Mouse (Mus musculus) brown adipose tissue, adult 24 weeks (tissue): ENCODE results near the gene L1td1. TPM values are rescaled to one million over a fixed set of nuclear protein-coding genes. Genes with fewer than 3 reads are reported as not detected.

Source experiments
- H3K27ac ChIP-seq: fragments of 200-500 bp; replicated peaks from 2 replicates; pipeline ENCODE4 v1.5.1; 2012; ENCODE audit warnings: low read depth, mild to moderate bottlenecking, low read length
- H3K4me1 ChIP-seq: fragments of 200-500 bp; 2 replicates; pipeline ENCODE4 v1.6.1; 2012; ENCODE audit warnings: low read length, mixed read lengths; ENCODE audit not compliant: control insufficient read depth, insufficient read depth, insufficient read length
- H3K4me3 ChIP-seq: fragments of 200-500 bp; 2 replicates; pipeline ENCODE4 v1.5.1; 2012; ENCODE audit warnings: low read depth, mild to moderate bottlenecking, low read length, moderate library complexity; ENCODE audit not compliant: insufficient read depth
- polyA plus RNA-seq: library from polyadenylated mRNA; stranded (reverse); fragments of >200 nt; gene quantifications from 2 replicates; pipeline ENCODE4 v1.2.4, GENCODE M21; 2012; ENCODE audit not compliant: missing spikeins, insufficient read depth, insufficient read length

Gene L1td1
- polyA plus RNA-seq, 1 experiment, result not detected

DNA sequence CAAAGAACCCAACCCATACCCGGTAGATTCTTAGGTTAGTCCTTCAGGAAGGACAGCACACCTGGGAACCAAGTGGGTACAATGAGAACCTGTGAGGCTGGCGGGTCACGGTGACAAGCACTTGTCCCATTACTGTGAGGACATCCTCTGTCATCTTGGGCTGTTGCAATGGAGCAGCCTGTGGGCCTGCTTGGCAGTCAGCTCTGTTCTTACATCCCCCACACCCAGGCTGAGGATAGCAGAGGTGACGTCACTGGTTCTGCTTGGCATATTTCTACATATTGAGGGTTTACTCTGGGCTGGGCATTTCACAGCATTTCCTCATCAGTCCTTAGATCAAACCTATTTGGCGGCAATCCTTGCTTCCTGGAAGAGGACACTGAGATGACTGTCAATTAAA, 47.3 kb downstream of the L1td1 start:
- no peak overlapping the region for H3K4me3 ChIP-seq
- no peak overlapping the region for H3K27ac ChIP-seq
- no peaks in the 10 kb centered on the region for H3K4me1 ChIP-seq

GRCm38 (mm10) chr4:98776721-98777427, 50.3 kb downstream of the L1td1 start:
- H3K4me1 ChIP-seq, result no peaks in the 10 kb centered on the region
- H3K4me3 ChIP-seq, result no peak overlapping the region
- H3K27ac ChIP-seq, result no peak overlapping the region

- Histone ChIP-seq H3K4me1 (no peaks in the 10 kb centered on the region), H3K27ac (no peak overlapping the region), H3K4me3 (no peak overlapping the region)
These were observed 50.9 kb downstream of the L1td1 start for GRCm38 (mm10) chr4:98777464-98777863.

DNA sequence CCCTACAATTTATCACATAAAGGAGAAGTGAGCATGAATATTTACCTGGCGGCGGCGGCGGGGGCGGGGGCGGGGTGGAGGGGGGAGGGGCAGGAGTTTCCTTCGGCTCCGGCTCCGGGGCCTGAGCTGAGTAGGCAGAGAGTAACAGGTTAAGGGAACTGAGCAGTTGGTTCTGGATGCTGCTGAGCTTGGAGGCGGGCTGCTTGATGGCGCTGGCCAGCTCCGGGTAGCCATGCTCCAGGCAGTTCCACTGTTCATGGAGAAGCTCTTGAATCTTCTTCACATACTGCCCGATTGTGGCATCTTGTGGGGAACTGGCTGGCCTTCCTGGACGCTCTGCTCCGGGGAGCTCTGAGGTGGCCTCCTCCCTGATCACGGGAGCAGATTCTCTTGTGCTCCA, 51.7 kb downstream of the L1td1 start:
- Histone ChIP-seq H3K27ac (no peak overlapping the region), H3K4me3 (no peak overlapping the region), H3K4me1 (no peaks in the 10 kb centered on the region)

- Histone ChIP-seq H3K4me1 (peaks cover 5% of the 10 kb centered on the region; the same call in 1 of the 2 replicates), H3K27ac (no peak overlapping the region), H3K4me3 (no peak overlapping the region)
These were observed 59.3 kb downstream of the L1td1 start for GRCm38 (mm10) chr4:98785851-98786250.

- H3K4me3 ChIP-seq, result no peak overlapping the region
- H3K27ac ChIP-seq, result no peak overlapping the region
- H3K4me1 ChIP-seq, result peaks cover 5% of the 10 kb centered on the region; the same call in 1 of the 2 replicates
These were observed 59.7 kb downstream of the L1td1 start for GRCm38 (mm10) chr4:98786281-98786680.

Other genes starting within 250 kb of the L1td1 start
- gene Kank4, start 90.8 kb downstream of the L1td1 start, polyA plus RNA-seq, result 0.54 and 0.63 TPM in 2 replicates
- gene I0C0044D17Rik, start 97.1 kb downstream of the L1td1 start, polyA plus RNA-seq, result not detected in 2 replicates
- gene Usp1, start 197.1 kb downstream of the L1td1 start, polyA plus RNA-seq, result 14.0 TPM in 2 replicates